ENCODE assay signal across 15 mouse cellular contexts in the genomic region with DNA sequence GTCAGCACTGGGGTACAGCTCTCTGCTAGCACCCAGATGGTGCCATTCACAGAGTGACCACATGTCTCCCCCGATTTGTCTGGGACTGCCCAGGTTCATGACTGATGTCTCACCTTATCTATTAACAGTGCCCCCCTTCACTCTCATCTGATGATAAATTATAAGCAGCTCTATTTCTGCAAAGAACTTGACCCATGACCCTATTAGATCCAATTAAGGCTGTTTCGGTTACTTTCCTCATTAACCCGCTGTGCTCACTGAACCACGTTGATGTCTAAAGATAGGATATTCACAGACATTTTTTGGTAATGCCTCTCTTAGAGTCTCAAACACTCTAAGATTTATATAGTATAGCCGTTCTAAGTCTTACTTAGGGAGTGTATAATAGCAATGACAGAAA.
"Had no signal": no experiment of that assay in that cellular context is flagged by ENCODE, and none has a peak within 500 bp of the region (broad histone marks: within the 10 kb centered on the region; RNA-seq: fewer than 3 reads in every experiment).

No protein-coding gene starts in this region.

- ATAC-seq: intestine, postnatal 0 days had no signal

- H3K27me3 ChIP-seq: liver, embryonic 13.5 days; midbrain, embryonic 12.5 days; neural tube, embryonic 12.5 days; neural tube, embryonic 15.5 days had no signal

- H3K9ac ChIP-seq: liver, embryonic 13.5 days; midbrain, embryonic 12.5 days; neural tube, embryonic 12.5 days; neural tube, embryonic 15.5 days had no signal

- DNase-seq: kidney, adult 9 months; kidney, postnatal 10 days; kidney, postnatal 36 days; layer of hippocampus, postnatal 36 days; liver, embryonic 13.5 days; lung, adult 2 months; lung, postnatal 14 days; lung, postnatal 4 days; thymus, adult 18-20 months; thymus, postnatal 36 days had no signal

- H3K4me3 ChIP-seq: left cerebral cortex, adult 2 months; liver, embryonic 13.5 days; midbrain, embryonic 12.5 days; neural tube, embryonic 12.5 days; neural tube, embryonic 15.5 days had no signal

- H3K36me3 ChIP-seq: liver, embryonic 13.5 days; midbrain, embryonic 12.5 days; neural tube, embryonic 12.5 days; neural tube, embryonic 15.5 days had no signal

- H3K4me2 ChIP-seq: liver, embryonic 13.5 days; midbrain, embryonic 12.5 days; neural tube, embryonic 12.5 days; neural tube, embryonic 15.5 days had no signal

- H3K27ac ChIP-seq: left cerebral cortex, adult 2 months; liver, embryonic 13.5 days; midbrain, embryonic 12.5 days; neural tube, embryonic 12.5 days; neural tube, embryonic 15.5 days had no signal

- H3K4me1 ChIP-seq: liver, embryonic 13.5 days; neural tube, embryonic 12.5 days had no signal

- H3K9me3 ChIP-seq: liver, embryonic 13.5 days; midbrain, embryonic 12.5 days; neural tube, embryonic 12.5 days; neural tube, embryonic 15.5 days had no signal
